Mouse (Mus musculus) embryonic facial prominence, embryonic 12.5 days (tissue): ENCODE measurements around the gene Krt13. TPM values are rescaled to one million over a fixed set of nuclear protein-coding genes. Genes with fewer than 3 reads are reported as not detected.

ENCODE experiments used
- ATAC-seq: fragments of 200-750 bp; cut with Nextera tagmentation; 2 replicates; pipeline ENCODE4 v1.8.0; 2017; ENCODE audit not compliant: insufficient number of reproducible peaks, insufficient read depth, low FRiP score, low TSS enrichment
- H3K27ac ChIP-seq: fragments of 300-500 bp; sonication (generic); 2 replicates; pipeline ENCODE4 v1.5.1; 2016; ENCODE audit warnings: mild to moderate bottlenecking
- H3K27me3 ChIP-seq: fragments of 300-500 bp; sonication (generic); 2 replicates; pipeline ENCODE4 v1.6.1; 2016; ENCODE audit warnings: mild to moderate bottlenecking, moderate library complexity
- H3K36me3 ChIP-seq: fragments of 300-500 bp; sonication (generic); 2 replicates; pipeline ENCODE4 v1.6.1; 2016; ENCODE audit warnings: mild to moderate bottlenecking
- H3K4me1 ChIP-seq: fragments of 300-500 bp; sonication (generic); 2 replicates; pipeline ENCODE4 v1.6.1; 2016
- H3K4me2 ChIP-seq: fragments of 300-500 bp; sonication (generic); replicated peaks from 2 replicates; pipeline ENCODE4 v1.6.1; 2016; ENCODE audit warnings: mild to moderate bottlenecking, moderate library complexity
- H3K4me3 ChIP-seq: fragments of 300-500 bp; sonication (generic); 2 replicates; pipeline ENCODE4 v1.5.1; 2016; ENCODE audit warnings: mild to moderate bottlenecking
- H3K9ac ChIP-seq: fragments of 300-500 bp; sonication (generic); 2 replicates; pipeline ENCODE4 v1.6.1; 2016; ENCODE audit warnings: mild to moderate bottlenecking, moderate library complexity
- H3K9me3 ChIP-seq: fragments of 300-500 bp; sonication (generic); 2 replicates; pipeline ENCODE4 v1.6.1; 2016; ENCODE audit warnings: mild to moderate bottlenecking, moderate library complexity
- WGBS: fragments of 180-500 bp; shearing (Covaris S2); methylation state at CpG from one replicate; pipeline ENCODE4 v1.1.7; 2016; 5-methylcytosine and 5-hydroxymethylcytosine counted together
- polyA plus RNA-seq: library from polyadenylated mRNA; unstranded; fragments of >200 nt; fragmentation: Nextera tagmentation; extraction: Ambion mirVana; gene quantifications from 2 replicates; pipeline ENCODE4 v1.2.1, GENCODE M21; 2016

Krt13 gene
- polyA plus RNA-seq, 1 experiment from 2014 or later, result not detected

DNA sequence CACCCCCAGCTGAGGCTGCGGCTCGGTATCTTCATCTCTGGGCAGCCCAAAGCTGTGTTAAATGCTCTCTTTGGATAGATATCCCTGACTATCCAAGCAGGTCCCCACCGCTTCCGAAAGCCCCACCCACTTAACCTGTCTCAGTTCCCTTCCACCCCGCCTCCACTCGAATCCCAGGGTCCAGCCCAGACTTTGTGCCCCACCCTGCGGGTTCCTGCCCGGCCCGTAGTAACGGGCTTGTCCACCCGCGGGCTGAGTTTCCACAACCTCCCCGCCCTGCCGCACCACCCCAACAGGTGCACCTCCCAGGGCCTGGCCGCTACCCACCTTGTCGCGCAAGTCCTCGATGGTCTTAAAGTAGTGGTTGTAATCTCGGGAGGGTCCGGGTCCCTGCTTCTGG, 23.7 kb upstream of the Krt13 start:
- Histone ChIP-seq H3K36me3 (no peaks in the 10 kb centered on the region), H3K4me3 (peak overlapping the region; percentile 22), H3K4me2 (peak overlapping the region; percentile 49), H3K9ac (no peak overlapping the region), H3K9me3 (no peaks in the 10 kb centered on the region), H3K4me1 (peaks cover 15% of the 10 kb centered on the region), H3K27ac (no peak overlapping the region), H3K27me3 (peaks cover 38% of the 10 kb centered on the region)
- ATAC-seq, result no peak
- 2% methylated on average over 20 of the region's 20 CpGs for WGBS

DNA sequence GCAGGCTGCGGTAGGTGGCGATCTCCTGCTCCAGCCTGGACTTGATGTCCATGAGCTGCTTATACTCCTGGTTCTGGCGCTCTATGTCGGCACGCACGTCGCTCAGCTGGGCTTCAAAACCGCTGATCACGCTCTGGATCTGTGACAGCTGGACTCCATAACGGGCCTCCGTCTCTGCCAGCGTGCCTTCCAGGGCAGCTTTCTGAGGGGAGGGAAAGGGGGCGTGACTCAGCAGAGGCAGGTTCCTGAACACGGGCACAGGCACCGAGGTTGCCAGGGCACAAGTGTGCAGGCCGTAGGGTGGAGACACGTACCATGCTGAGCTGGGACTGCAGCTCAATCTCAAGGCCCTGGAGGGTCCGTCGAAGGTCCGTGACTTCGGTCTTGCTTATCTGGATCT, 19.6 kb upstream of the Krt13 start:
- H3K4me2 ChIP-seq, result no peak overlapping the region
- H3K9ac ChIP-seq, result no peak overlapping the region
- H3K4me3 ChIP-seq, result no peak overlapping the region
- no peaks in the 10 kb centered on the region for H3K9me3 ChIP-seq
- ATAC-seq, result no peak
- peaks cover 23% of the 10 kb centered on the region for H3K27me3 ChIP-seq
- peaks cover 25% of the 10 kb centered on the region for H3K4me1 ChIP-seq
- H3K36me3 ChIP-seq, result no peaks in the 10 kb centered on the region
- no peak overlapping the region for H3K27ac ChIP-seq
- 87% methylated on average over 21 of the region's 21 CpGs for WGBS

DNA sequence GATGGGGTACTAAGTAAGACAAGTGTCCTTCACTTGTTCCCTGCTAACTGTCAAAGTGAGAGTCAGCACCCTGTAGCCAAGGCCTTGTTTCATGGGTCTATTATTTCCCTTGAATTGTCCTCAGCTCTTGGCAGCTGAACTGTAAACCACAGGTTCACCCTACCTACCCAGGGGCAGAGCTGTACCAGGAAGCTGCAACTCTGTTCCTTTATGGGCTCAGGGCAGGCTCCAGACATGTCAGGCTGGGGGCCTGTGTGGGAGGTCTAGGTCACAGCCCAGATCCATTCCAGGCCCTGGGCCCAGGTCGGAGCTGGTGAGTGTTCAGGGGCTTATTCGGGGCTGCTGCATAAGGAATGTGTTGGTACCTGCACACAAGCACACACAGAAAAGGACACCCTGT, 18.0 kb upstream of the Krt13 start:
- Histone ChIP-seq H3K9ac (no peak overlapping the region), H3K4me3 (no peak overlapping the region), H3K4me1 (peaks cover 11% of the 10 kb centered on the region; the same call in 1 of the 2 replicates), H3K27ac (peak overlapping the region; percentile 41; the same call in 1 of the 2 replicates), H3K4me2 (no peak overlapping the region), H3K27me3 (peaks cover 7% of the 10 kb centered on the region), H3K36me3 (no peaks in the 10 kb centered on the region), H3K9me3 (no peaks in the 10 kb centered on the region)
- no peak for ATAC-seq
- WGBS, result 59% methylated on average over 2 of the region's 2 CpGs

DNA sequence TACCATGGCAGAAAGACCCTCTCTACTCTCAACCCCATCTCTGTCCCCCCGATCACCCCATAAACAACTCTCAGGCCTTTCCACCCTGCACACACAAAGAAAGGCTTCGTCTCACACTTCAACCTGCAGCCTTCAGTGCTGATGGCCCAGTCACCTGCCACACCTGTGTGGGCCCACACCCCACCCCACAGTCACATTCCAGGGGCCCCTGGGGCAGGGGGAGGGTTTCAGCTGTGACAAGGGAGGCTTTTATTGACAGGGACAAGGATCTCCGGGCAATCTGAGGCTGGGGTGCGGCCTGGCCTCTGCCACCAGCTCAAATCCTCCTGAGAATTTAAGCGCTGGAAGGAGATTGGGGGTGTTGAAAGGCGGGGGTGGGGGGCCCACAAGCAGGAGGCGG, 17.4 kb upstream of the Krt13 start:
- H3K4me1 ChIP-seq, result peaks cover 11% of the 10 kb centered on the region; the same call in 1 of the 2 replicates
- H3K27me3 ChIP-seq, result peaks cover 1% of the 10 kb centered on the region
- 43% methylated on average over 7 of the region's 7 CpGs for WGBS
- ATAC-seq, result no peak
- no peak overlapping the region for H3K4me3 ChIP-seq
- no peak overlapping the region for H3K9ac ChIP-seq
- H3K9me3 ChIP-seq, result no peaks in the 10 kb centered on the region
- no peak overlapping the region for H3K4me2 ChIP-seq
- H3K36me3 ChIP-seq, result no peaks in the 10 kb centered on the region
- H3K27ac ChIP-seq, result no peak overlapping the region

DNA sequence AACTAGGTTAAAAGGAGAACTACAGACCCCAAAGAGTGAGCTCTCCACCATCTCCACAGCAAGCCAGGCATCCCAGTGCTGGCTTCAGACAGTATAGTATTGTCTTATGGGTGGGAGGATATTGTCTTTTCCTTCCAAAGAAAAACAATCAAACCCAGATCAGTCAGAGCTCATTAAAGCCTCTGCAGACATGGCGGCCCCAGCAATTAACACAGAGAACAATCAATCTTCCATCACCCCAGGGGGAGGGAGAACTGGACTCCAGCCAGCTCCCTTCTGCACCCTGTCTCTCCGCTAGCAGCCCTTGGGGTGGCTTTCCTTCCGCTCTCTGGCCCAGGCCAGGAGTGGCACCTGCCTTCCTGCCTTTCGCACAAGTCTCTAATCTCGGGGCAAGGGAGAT, 16.3 kb upstream of the Krt13 start:
- Histone ChIP-seq H3K9me3 (no peaks in the 10 kb centered on the region), H3K27me3 (no peaks in the 10 kb centered on the region), H3K27ac (0 out of 2 replicates have a peak overlapping the region, but pooled peaks have one; percentile 27), H3K36me3 (no peaks in the 10 kb centered on the region), H3K4me2 (no peak overlapping the region), H3K4me3 (no peak overlapping the region), H3K9ac (no peak overlapping the region), H3K4me1 (peaks cover 11% of the 10 kb centered on the region; the same call in 1 of the 2 replicates)
- WGBS, result 54% methylated on average over 5 of the region's 5 CpGs
- no peak for ATAC-seq

DNA sequence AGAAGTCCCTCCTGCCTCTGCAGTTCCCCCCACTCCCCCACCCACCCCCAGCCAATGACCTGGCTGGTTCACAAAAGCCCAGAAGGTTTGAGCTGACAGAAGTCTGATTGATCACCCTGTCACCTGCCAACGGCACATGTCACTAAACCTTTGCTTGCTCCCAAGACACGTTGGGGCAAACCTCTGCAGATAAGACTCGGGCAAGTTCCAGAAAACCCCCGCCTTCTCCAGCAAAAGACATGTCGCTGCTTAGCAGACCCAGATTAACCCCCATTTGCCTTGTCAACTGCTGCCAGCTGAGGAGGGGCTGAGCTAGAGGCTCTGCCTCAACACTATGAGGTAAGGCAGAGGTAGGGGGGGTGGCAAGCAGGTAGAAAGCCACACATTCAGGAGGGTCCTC, 15.2 kb upstream of the Krt13 start:
- no peaks in the 10 kb centered on the region for H3K9me3 ChIP-seq
- H3K27ac ChIP-seq, result no peak overlapping the region
- peaks cover 11% of the 10 kb centered on the region; the same call in 1 of the 2 replicates for H3K4me1 ChIP-seq
- no peak for ATAC-seq
- WGBS, result 49% methylated on average over 5 of the region's 5 CpGs
- no peak overlapping the region for H3K4me2 ChIP-seq
- H3K36me3 ChIP-seq, result no peaks in the 10 kb centered on the region
- H3K27me3 ChIP-seq, result no peaks in the 10 kb centered on the region
- H3K4me3 ChIP-seq, result no peak overlapping the region
- no peak overlapping the region for H3K9ac ChIP-seq

DNA sequence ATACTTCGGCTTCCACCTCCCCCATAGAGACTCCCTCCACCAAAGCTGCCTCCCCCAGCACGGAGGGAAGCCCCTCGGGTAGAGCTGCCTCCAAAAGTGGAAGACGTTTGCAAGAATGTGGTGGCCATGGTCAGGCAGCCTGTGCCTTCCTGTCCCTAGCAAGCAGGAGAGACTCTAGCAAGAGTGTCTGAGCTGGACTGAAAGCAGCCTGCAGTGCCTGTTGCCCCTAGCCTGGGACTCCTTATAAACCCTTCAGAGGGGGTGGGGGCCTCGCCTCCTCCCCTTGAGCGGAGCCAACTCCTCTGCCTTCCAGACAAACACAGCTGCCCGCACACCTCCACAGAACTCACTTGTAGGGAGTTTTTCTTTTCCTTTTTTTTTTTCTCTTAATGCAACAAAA, 14.4 kb upstream of the Krt13 start, which contains the start of gene Krt15:
Krt15 (minus strand) TSS at position 198 of the 400 bp plus-strand sequence.
- Histone ChIP-seq H3K9ac (no peak within 1 kb of the TSS), H3K27ac (no peak within 1 kb of the TSS), H3K4me2 (no peak within 1 kb of the TSS), H3K36me3 (no peaks in the 10 kb centered on the region), H3K4me3 (no peak within 1 kb of the TSS), H3K27me3 (no peaks in the 10 kb centered on the region), H3K4me1 (peaks cover 11% of the 10 kb centered on the region; the same call in 1 of the 2 replicates), H3K9me3 (no peaks in the 10 kb centered on the region)
- 61% methylated on average over 7 of the region's 7 CpGs for WGBS
- ATAC-seq, result no peak

DNA sequence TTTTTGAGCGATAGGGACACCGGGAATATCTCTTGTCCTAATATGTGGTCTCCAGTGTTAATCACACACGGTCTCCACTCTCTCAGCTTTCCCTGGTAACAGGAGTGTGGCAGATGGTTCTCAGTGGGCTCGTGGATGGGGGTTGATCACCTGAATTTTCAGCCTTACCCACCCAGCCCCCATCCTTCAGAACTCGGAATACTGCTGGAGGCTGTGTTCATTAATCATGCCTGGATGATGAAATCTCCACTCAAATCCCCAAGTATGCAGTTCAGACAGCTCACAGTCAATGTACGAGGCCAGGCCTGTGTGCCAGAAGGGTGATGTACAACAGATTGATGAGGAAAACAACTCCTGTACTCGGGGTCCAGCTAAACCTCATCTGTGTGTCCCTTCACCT, 3.5 kb upstream of the Krt13 start:
- WGBS, result 79% methylated on average over 7 of the region's 7 CpGs
- ATAC-seq, result no peak
- H3K9me3 ChIP-seq, result no peaks in the 10 kb centered on the region
- H3K36me3 ChIP-seq, result no peaks in the 10 kb centered on the region
- no peaks in the 10 kb centered on the region for H3K27me3 ChIP-seq
- H3K4me1 ChIP-seq, result no peaks in the 10 kb centered on the region
- H3K27ac ChIP-seq, result no peak overlapping the region
- H3K4me2 ChIP-seq, result no peak overlapping the region
- no peak overlapping the region for H3K4me3 ChIP-seq
- H3K9ac ChIP-seq, result no peak overlapping the region

DNA sequence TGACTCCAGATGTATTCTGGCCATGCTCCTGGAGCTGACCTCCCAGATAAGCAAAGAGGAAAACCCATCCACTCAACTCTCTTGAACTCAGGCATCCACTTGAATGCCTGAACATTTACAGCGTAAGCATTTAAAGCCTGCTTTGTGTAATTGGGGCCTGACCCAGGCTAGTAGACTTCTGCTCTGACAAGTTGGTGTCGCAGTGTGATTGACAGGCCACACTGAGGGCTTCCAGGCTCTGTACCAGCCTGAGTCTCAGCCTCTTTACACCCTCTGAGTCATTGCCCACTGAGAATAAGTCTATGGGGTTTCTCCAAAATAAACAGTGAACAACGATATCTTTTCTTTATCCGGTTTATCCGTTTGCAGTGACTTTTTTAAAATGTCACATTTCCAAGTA, 1.0 kb downstream of the Krt13 start:
- 87% methylated on average over 5 of the region's 5 CpGs for WGBS
- Histone ChIP-seq H3K4me2 (no peak overlapping the region), H3K27me3 (no peaks in the 10 kb centered on the region), H3K36me3 (no peaks in the 10 kb centered on the region), H3K9me3 (no peaks in the 10 kb centered on the region), H3K27ac (no peak overlapping the region), H3K9ac (no peak overlapping the region), H3K4me3 (no peak overlapping the region), H3K4me1 (no peaks in the 10 kb centered on the region)
- ATAC-seq, result no peak

DNA sequence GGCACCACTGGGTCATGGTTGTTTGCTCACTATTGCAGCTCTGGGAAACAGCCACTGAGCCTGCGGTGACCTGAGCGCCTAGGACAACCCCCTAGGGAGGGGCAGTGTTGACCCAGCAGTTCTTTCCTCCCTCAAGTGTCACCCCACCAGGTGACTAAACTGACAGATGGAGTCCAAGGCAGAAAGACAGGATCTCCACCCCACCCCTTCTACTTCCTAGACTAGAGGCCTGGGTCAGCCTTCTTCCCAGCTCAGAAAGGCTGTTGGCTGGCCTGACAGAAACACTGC, 7.7 kb downstream of the Krt13 start:
- no peak overlapping the region for H3K9ac ChIP-seq
- no peak for ATAC-seq
- no peaks in the 10 kb centered on the region for H3K4me1 ChIP-seq
- H3K27ac ChIP-seq, result no peak overlapping the region
- no peaks in the 10 kb centered on the region for H3K9me3 ChIP-seq
- no peak overlapping the region for H3K4me3 ChIP-seq
- H3K27me3 ChIP-seq, result no peaks in the 10 kb centered on the region
- H3K4me2 ChIP-seq, result no peak overlapping the region
- no peaks in the 10 kb centered on the region for H3K36me3 ChIP-seq
- 69% methylated on average over 2 of the region's 2 CpGs for WGBS

DNA sequence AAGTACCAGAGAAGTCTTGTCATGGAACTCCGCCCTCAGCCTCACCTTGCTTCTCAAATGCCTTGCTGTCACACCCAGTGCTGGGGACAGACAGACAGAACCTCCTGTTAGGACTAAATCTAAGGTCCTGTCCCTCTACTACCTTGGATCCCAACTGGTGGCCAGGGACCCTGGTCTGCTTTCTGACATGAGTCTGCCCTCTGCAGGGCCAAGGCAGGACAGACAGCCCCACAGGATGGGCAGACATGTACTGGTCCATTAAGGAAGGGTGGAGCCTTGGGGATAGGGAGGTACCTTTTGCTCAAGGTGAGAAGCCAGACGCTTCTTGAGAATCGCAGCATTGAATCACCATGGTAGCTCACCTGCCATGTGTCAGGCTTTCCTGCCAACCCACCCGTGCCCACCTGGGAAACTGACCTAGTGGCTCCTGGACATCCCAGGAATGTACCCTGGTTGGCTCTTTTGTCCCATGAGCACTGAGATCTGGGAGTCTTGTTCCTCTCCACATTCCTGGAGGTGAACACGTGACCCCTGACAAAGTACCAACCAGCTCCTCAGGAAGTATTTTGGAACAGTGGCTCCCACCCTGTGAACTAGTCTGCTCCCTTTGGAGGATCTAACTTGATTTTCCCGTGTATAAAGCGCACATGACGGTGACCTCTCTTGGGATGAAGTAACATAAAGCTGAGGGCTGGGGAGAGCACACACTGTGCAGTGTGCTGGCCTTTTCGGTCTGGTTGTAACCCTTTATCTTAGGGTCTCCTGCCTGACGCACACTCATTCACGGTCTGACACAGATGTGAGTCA, 8.2 kb downstream of the Krt13 start:
- no peak for ATAC-seq
- WGBS, result 83% methylated on average over 11 of the region's 11 CpGs

DNA sequence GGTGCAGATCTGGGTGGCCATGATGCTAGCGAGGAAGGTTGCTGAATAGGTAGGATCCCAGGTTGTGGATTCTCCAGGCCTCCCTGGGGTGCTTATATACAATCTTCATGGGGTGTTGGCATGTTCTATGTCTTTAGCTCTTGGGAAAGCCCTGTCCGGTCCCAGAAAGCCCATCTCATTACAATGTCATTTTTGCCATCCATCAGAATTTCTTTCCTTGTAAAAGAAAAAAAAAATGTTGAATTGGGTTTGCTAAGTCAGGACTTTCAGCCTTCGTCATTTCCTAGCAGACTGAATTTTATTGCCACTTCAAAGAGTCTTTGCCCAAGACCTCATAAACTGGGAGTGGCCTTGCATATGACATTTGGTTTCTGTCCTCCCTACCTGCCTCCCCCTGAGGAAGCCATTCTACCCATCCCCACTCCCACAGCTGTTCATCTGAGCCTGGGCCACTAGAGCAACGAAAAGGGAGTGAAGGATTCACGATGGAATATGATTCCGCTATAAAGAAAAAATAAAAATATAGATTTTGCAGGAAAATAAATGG, 15.7 kb downstream of the Krt13 start, which contains the start of gene Krt36:
Krt36 (minus strand) TSS at position 51 of the 547 bp plus-strand sequence.
- H3K4me1 ChIP-seq, result no peaks in the 10 kb centered on the region
- WGBS, result 87% methylated on average over 6 of the region's 6 CpGs

More for the DNA sequence above, 8.2 kb downstream of the Krt13 start:
- no peaks in the 10 kb centered on the region for H3K36me3 ChIP-seq
- H3K27ac ChIP-seq, result no peak overlapping the region
- no peak overlapping the region for H3K9ac ChIP-seq
- no peaks in the 10 kb centered on the region for H3K9me3 ChIP-seq
- H3K4me2 ChIP-seq, result no peak overlapping the region
- H3K4me3 ChIP-seq, result no peak overlapping the region
- no peaks in the 10 kb centered on the region for H3K4me1 ChIP-seq
- no peaks in the 10 kb centered on the region for H3K27me3 ChIP-seq

More for the DNA sequence above, 15.7 kb downstream of the Krt13 start, which contains the start of gene Krt36:
- Histone ChIP-seq H3K27me3 (no peaks in the 10 kb centered on the region), H3K9ac (no peak within 1 kb of the TSS), H3K4me3 (no peak within 1 kb of the TSS), H3K9me3 (no peaks in the 10 kb centered on the region), H3K4me2 (no peak within 1 kb of the TSS), H3K36me3 (no peaks in the 10 kb centered on the region), H3K27ac (no peak within 1 kb of the TSS)
- ATAC-seq, result no peak
